Mouse (Mus musculus) mature B cell (primary cell): ENCODE results near the gene Trim9.

Experiments used
- in situ Hi-C: fragments of 300-500 bp; cut with MboI; formaldehyde crosslinking; loops from 2 replicates; pipeline ENCODE4 v1.14.3; 2019

The Trim9 gene

GRCm38 (mm10) chr12:70326393-70326792 lies 21.0 kb downstream of the Trim9 start:
- in situ Hi-C loops: no loop called here

- in situ Hi-C loops: no loop called here
Measured at GRCm38 (mm10) chr12:70325826-70326225, 21.6 kb downstream of the Trim9 start.

- in situ Hi-C loops: no loop called here
Measured at GRCm38 (mm10) chr12:70322790-70323189, 24.6 kb downstream of the Trim9 start.

- in situ Hi-C loops: no loop called here
Measured at GRCm38 (mm10) chr12:70316147-70316546, 31.3 kb downstream of the Trim9 start.

- in situ Hi-C loops: no loop called here
Measured at GRCm38 (mm10) chr12:70307881-70308280, 39.5 kb downstream of the Trim9 start.

GRCm38 (mm10) chr12:70307062-70307461 lies 40.4 kb downstream of the Trim9 start:
- in situ Hi-C loops: no loop called here

- in situ Hi-C loops: no loop called here
Measured at GRCm38 (mm10) chr12:70304014-70304413, 43.4 kb downstream of the Trim9 start.

GRCm38 (mm10) chr12:70303525-70303924 lies 43.9 kb downstream of the Trim9 start:
- in situ Hi-C loops: no loop called here

GRCm38 (mm10) chr12:70302022-70302720 lies 45.2 kb downstream of the Trim9 start:
- in situ Hi-C loops: no loop called here

- in situ Hi-C loops: no loop called here
Measured at GRCm38 (mm10) chr12:70293927-70294684, 53.3 kb downstream of the Trim9 start.

GRCm38 (mm10) chr12:70293165-70293926 lies 54.1 kb downstream of the Trim9 start:
- in situ Hi-C loops: no loop called here

GRCm38 (mm10) chr12:70285521-70285920 lies 61.9 kb downstream of the Trim9 start:
- in situ Hi-C loops: no loop called here

- in situ Hi-C loops: no loop called here
Measured at GRCm38 (mm10) chr12:70284979-70285378, 62.4 kb downstream of the Trim9 start.

GRCm38 (mm10) chr12:70283116-70283731 lies 64.2 kb downstream of the Trim9 start:
- in situ Hi-C loops: no loop called here

GRCm38 (mm10) chr12:70280930-70281329 lies 66.5 kb downstream of the Trim9 start:
- in situ Hi-C loops: no loop called here

GRCm38 (mm10) chr12:70280381-70280780 lies 67.0 kb downstream of the Trim9 start:
- in situ Hi-C loops: no loop called here

- in situ Hi-C loops: no loop called here
Measured at GRCm38 (mm10) chr12:70277071-70277939, 70.1 kb downstream of the Trim9 start.

GRCm38 (mm10) chr12:70269724-70270123 lies 77.7 kb downstream of the Trim9 start:
- in situ Hi-C loops: no loop called here

GRCm38 (mm10) chr12:70267314-70267713 lies 80.1 kb downstream of the Trim9 start:
- in situ Hi-C loops: no loop called here

- in situ Hi-C loops: no loop called here
Measured at GRCm38 (mm10) chr12:70266494-70266931, 80.9 kb downstream of the Trim9 start.

- in situ Hi-C loops: no loop called here
Measured at GRCm38 (mm10) chr12:70263721-70264120, 83.7 kb downstream of the Trim9 start.
